Mouse (Mus musculus) spleen, embryonic (tissue): ENCODE measurements around the gene Mospd3.

Source experiments
- CTCF ChIA-PET: fragments of 350-600 bp; sonication (Branson Sonifier 250); formaldehyde crosslinking; loops from one replicate; lab custom pipeline; 2022; lab: Charles Lee

Mospd3 gene

GRCm38 (mm10) chr5:137584976-137585375 lies 15.9 kb downstream of the Mospd3 start:
- CTCF ChIA-PET, result interaction anchor here (0.6 kb wide), 1 partner anchor 69 kb away, joined by 4 read pairs; no protein-coding TSS in a partner anchor

GRCm38 (mm10) chr5:137583670-137584169 lies 17.1 kb downstream of the Mospd3 start:
- CTCF ChIA-PET, result no interaction called here

GRCm38 (mm10) chr5:137582702-137583101 lies 18.2 kb downstream of the Mospd3 start:
- CTCF ChIA-PET, result no interaction called here

GRCm38 (mm10) chr5:137580246-137580645 lies 20.6 kb downstream of the Mospd3 start:
- CTCF ChIA-PET, result no interaction called here

GRCm38 (mm10) chr5:137574470-137574901 lies 26.4 kb downstream of the Mospd3 start:
- CTCF ChIA-PET, result no interaction called here

GRCm38 (mm10) chr5:137570691-137571586 lies 29.9 kb downstream of the Mospd3 start:
- CTCF ChIA-PET, result no interaction called here

GRCm38 (mm10) chr5:137570181-137570580 lies 30.7 kb downstream of the Mospd3 start:
- CTCF ChIA-PET, result no interaction called here

- CTCF ChIA-PET, result interaction anchor here (0.7 kb wide), 1 partner anchor 83 kb away, joined by 3 read pairs; no protein-coding TSS in a partner anchor
Measured at GRCm38 (mm10) chr5:137569665-137570064, 31.2 kb downstream of the Mospd3 start, which contains the start of gene Tfr2. Tfr2 (plus strand) TSS chr5:137569840.

GRCm38 (mm10) chr5:137569031-137569430 lies 31.8 kb downstream of the Mospd3 start:
- CTCF ChIA-PET, result interaction anchor here (0.5 kb wide), 1 partner anchor 88 kb away, joined by 4 read pairs; no protein-coding TSS in a partner anchor

GRCm38 (mm10) chr5:137568223-137568798 lies 32.5 kb downstream of the Mospd3 start:
- CTCF ChIA-PET, result interaction anchor here (0.6 kb wide), 1 partner anchor 32 kb away, joined by 5 read pairs; no protein-coding TSS in a partner anchor

GRCm38 (mm10) chr5:137566416-137566815 lies 34.4 kb downstream of the Mospd3 start:
- CTCF ChIA-PET, result no interaction called here

GRCm38 (mm10) chr5:137565744-137566143 lies 35.1 kb downstream of the Mospd3 start:
- CTCF ChIA-PET, result no interaction called here

- CTCF ChIA-PET, result no interaction called here
Measured at GRCm38 (mm10) chr5:137562965-137563364, 37.9 kb downstream of the Mospd3 start.

GRCm38 (mm10) chr5:137561556-137561955 lies 39.3 kb downstream of the Mospd3 start:
- CTCF ChIA-PET, result no interaction called here

- CTCF ChIA-PET, result no interaction called here
Measured at GRCm38 (mm10) chr5:137553898-137554297, 47.0 kb downstream of the Mospd3 start.

GRCm38 (mm10) chr5:137553411-137553837 lies 47.4 kb downstream of the Mospd3 start, which contains the start of gene Actl6b:
Actl6b (plus strand) TSS chr5:137553517.
- CTCF ChIA-PET, result no interaction called here

GRCm38 (mm10) chr5:137553000-137553399 lies 47.9 kb downstream of the Mospd3 start:
- CTCF ChIA-PET, result no interaction called here

GRCm38 (mm10) chr5:137551119-137551518 lies 49.7 kb downstream of the Mospd3 start:
- CTCF ChIA-PET, result interaction anchor here (0.6 kb wide), 1 partner anchor 759 kb away, joined by 9 read pairs; no protein-coding TSS in a partner anchor

- CTCF ChIA-PET, result no interaction called here
Measured at GRCm38 (mm10) chr5:137549840-137550239, 51.0 kb downstream of the Mospd3 start.
